Comparison of ENCODE assay signal across 20 mouse cellular contexts in the genomic region with DNA sequence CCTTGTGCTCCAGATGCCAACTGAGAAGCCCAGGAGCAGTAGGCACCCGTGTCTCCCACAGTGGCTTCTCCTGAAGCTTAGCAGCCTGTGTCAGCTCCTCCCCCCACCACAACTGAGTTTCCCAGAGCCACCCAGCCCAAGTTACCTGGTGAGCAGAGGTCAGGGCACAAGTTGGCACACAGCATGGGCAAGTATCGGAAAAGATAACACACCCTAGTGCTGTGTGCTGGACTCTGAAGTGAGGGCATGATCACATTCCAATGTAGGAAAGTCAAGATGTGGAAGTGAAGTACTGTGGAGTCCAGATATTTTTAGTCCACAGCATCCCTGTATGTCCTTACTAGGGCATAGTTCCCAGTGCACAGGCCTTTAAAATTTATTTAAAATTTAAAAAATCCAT.
A peak's percentile ranks its signal among the peaks of the same experiment; 100 is the strongest.
DNase-seq lines count a peak whose midpoint lies in the region; ATAC-seq and TF ChIP-seq lines count a peak whose summit lies in the region.
"Had no signal": no experiment of that assay in that cellular context is flagged by ENCODE, and none has a peak within 500 bp of the region (broad histone marks: within the 10 kb centered on the region; RNA-seq: fewer than 3 reads in every experiment).

No protein-coding gene starts in this region.

- H3K27ac ChIP-seq in heart, adult 2 months = no peak overlapping the region
- no peak overlapping the region for H3K27ac ChIP-seq in liver, adult 2 months (replicated peaks; ENCODE audit: insufficient read depth, low read depth, low read length)
- H3K27ac ChIP-seq in heart, embryonic 13.5 days (replicated peaks) = peak overlapping the region; percentile 71
- peak overlapping the region; percentile 88 for H3K27ac ChIP-seq in heart, postnatal 0 days (ENCODE audit: low read depth)
- H3K27ac ChIP-seq: embryonic facial prominence, embryonic 13.5 days; forebrain, embryonic 12.5 days; hindbrain, embryonic 12.5 days; hindbrain, postnatal 0 days; intestine, embryonic 15.5 days had no signal

- 0 out of 2 replicates have a peak, but pooled peaks have one; percentile 29 for TF ChIP-seq EP300 in heart, adult 2 months (IDR thresholded peaks at IDR 0.05; ENCODE audit: insufficient read depth, low read depth, low read length)
- 0 out of 2 replicates have a peak, but pooled peaks have one; percentile 70 for TF ChIP-seq EP300 in heart, postnatal 0 days (IDR thresholded peaks at IDR 0.05; ENCODE audit: low read depth)

- no peak for TF ChIP-seq CTCF in heart, adult 2 months (IDR thresholded peaks at IDR 0.05)
- no peak for TF ChIP-seq CTCF in liver, adult 2 months (IDR thresholded peaks at IDR 0.05; ENCODE audit: low read depth, low read length)
- TF ChIP-seq CTCF in heart, postnatal 0 days (IDR thresholded peaks at IDR 0.05; ENCODE audit: low read depth) = no peak

- H3K4me3 ChIP-seq in heart, adult 2 months = no peak overlapping the region
- no peak overlapping the region for H3K4me3 ChIP-seq in liver, adult 2 months (ENCODE audit: insufficient read depth, low read depth, low read length)
- H3K4me3 ChIP-seq in heart, embryonic 13.5 days = no peak overlapping the region
- H3K4me3 ChIP-seq in heart, postnatal 0 days (ENCODE audit: low read depth, low read length) = no peak overlapping the region
- H3K4me3 ChIP-seq: embryonic facial prominence, embryonic 13.5 days; forebrain, embryonic 12.5 days; hindbrain, embryonic 12.5 days; intestine, embryonic 15.5 days had no signal

- 46% methylated on average over 2 of the region's 2 CpGs for WGBS in heart, adult 2 months
- 36% methylated on average over 2 of the region's 2 CpGs for WGBS in liver, adult 2 months
- 38% methylated on average over 2 of the region's 2 CpGs for WGBS in heart, embryonic 13.5 days
- WGBS in heart, postnatal 0 days = 36% methylated on average over 2 of the region's 2 CpGs

- DNase-seq in heart, adult 2 months = no peak
- no peak for DNase-seq in heart, postnatal 25 days (ENCODE audit: low spot score)
- peak; percentile 64 for DNase-seq in liver, adult 2 months (ENCODE audit: extremely low read depth, low read depth, low spot score)
- DNase-seq in liver = no peak
- DNase-seq in heart, postnatal 0 days (ENCODE audit: low spot score) = peak; percentile 87
- no peak for DNase-seq in ovary, postnatal 10 days (ENCODE audit: low spot score)
- DNase-seq: adrenal gland, postnatal 10 days; cerebellum, adult 11 months; cerebellum, adult 9-10 months; cerebellum, postnatal 25 days; gastrocnemius, postnatal 10 days; kidney, adult 18-20 months had no signal

- no peaks in the 10 kb centered on the region; the same call in 1 of the 2 replicates for H3K36me3 ChIP-seq in heart, adult 2 months (ENCODE audit: control insufficient read depth, insufficient read depth, low read length)
- no peaks in the 10 kb centered on the region for H3K36me3 ChIP-seq in liver, adult 2 months (ENCODE audit: control insufficient read depth, insufficient read depth, low read length)
- no peaks in the 10 kb centered on the region for H3K36me3 ChIP-seq in heart, embryonic 13.5 days
- H3K36me3 ChIP-seq in heart, postnatal 0 days (replicated peaks; ENCODE audit: control insufficient read depth, insufficient read depth, low read length) = no peaks in the 10 kb centered on the region
- H3K36me3 ChIP-seq: embryonic facial prominence, embryonic 13.5 days; hindbrain, embryonic 12.5 days; intestine, embryonic 15.5 days had no signal

- ATAC-seq in heart, embryonic 13.5 days (ENCODE audit: extremely low read depth, insufficient number of reproducible peaks, low FRiP score, low TSS enrichment) = no peak
- ATAC-seq in heart, postnatal 0 days (ENCODE audit: insufficient read depth, low read depth) = peak; percentile 96
- ATAC-seq in inflammation-experienced regulatory T-cells, adult 6 months = no peak
- ATAC-seq: forebrain, embryonic 16.5 days; hindbrain, postnatal 0 days; intestine, embryonic 15.5 days had no signal

- H3K4me1 ChIP-seq in heart, adult 2 months (ENCODE audit: control insufficient read depth, insufficient read depth, low read length) = no peaks in the 10 kb centered on the region; the same call in 1 of the 2 replicates
- peaks cover 2% of the 10 kb centered on the region for H3K4me1 ChIP-seq in liver, adult 2 months (ENCODE audit: control insufficient read depth, insufficient read depth, low read length)
- H3K4me1 ChIP-seq in heart, embryonic 13.5 days = peaks cover 22% of the 10 kb centered on the region
- H3K4me1 ChIP-seq in heart, postnatal 0 days (ENCODE audit: control insufficient read depth, insufficient read depth) = peaks cover 5% of the 10 kb centered on the region
- H3K4me1 ChIP-seq: hindbrain, embryonic 12.5 days; intestine, embryonic 15.5 days had no signal

- no peaks in the 10 kb centered on the region for H3K9me3 ChIP-seq in heart, embryonic 13.5 days
- 0 out of 2 replicates have a peak, but pooled peaks cover under 1% of the 10 kb centered on the region for H3K9me3 ChIP-seq in heart, postnatal 0 days (replicated peaks; ENCODE audit: control insufficient read depth, low read length)
- H3K9me3 ChIP-seq: embryonic facial prominence, embryonic 13.5 days; forebrain, embryonic 12.5 days; hindbrain, embryonic 12.5 days; intestine, embryonic 15.5 days had no signal

- no peaks in the 10 kb centered on the region for H3K27me3 ChIP-seq in heart, adult 2 months (ENCODE audit: control insufficient read depth, insufficient read depth, low read length)
- no peaks in the 10 kb centered on the region for H3K27me3 ChIP-seq in liver, adult 2 months (ENCODE audit: control insufficient read depth, insufficient read depth, low read length)
- H3K27me3 ChIP-seq in heart, embryonic 13.5 days (replicated peaks) = no peaks in the 10 kb centered on the region
- H3K27me3 ChIP-seq in heart, postnatal 0 days (ENCODE audit: control insufficient read depth, insufficient read depth, low read length) = no peaks in the 10 kb centered on the region
- H3K27me3 ChIP-seq: embryonic facial prominence, embryonic 13.5 days; forebrain, embryonic 12.5 days; hindbrain, embryonic 12.5 days; intestine, embryonic 15.5 days had no signal

- H3K79me2 ChIP-seq in heart, adult 2 months (replicated peaks; ENCODE audit: control insufficient read depth, insufficient read depth, low read length) = no peaks in the 10 kb centered on the region
- H3K79me2 ChIP-seq in liver, adult 2 months (ENCODE audit: control insufficient read depth, insufficient read depth, low read length) = no peaks in the 10 kb centered on the region

- no peak overlapping the region for H3K9ac ChIP-seq in heart, adult 2 months (ENCODE audit: low read depth, low read length)
- no peak overlapping the region for H3K9ac ChIP-seq in liver, adult 2 months (ENCODE audit: low read depth, low read length)
- peak overlapping the region; percentile 0; the same call in 1 of the 2 replicates for H3K9ac ChIP-seq in heart, embryonic 13.5 days
- no peak overlapping the region for H3K9ac ChIP-seq in heart, postnatal 0 days (replicated peaks; ENCODE audit: low read depth, low read length)
- H3K9ac ChIP-seq: embryonic facial prominence, embryonic 13.5 days; forebrain, embryonic 12.5 days; hindbrain, embryonic 12.5 days; intestine, embryonic 15.5 days had no signal

- H3K4me2 ChIP-seq in heart, embryonic 13.5 days = peak overlapping the region; percentile 5; the same call in 1 of the 2 replicates
- no peak overlapping the region for H3K4me2 ChIP-seq in heart, postnatal 0 days (ENCODE audit: low read depth, low read length)
- H3K4me2 ChIP-seq: embryonic facial prominence, embryonic 13.5 days; forebrain, embryonic 12.5 days; hindbrain, embryonic 12.5 days; intestine, embryonic 15.5 days had no signal

- intact Hi-C loops in heart, adult 2 months (cut with DNase I) = no loop called here
- intact Hi-C loops in heart, postnatal 25 days (cut with DNase I) = no loop called here

- no peak for TF ChIP-seq POLR2A in heart, adult 2 months (IDR thresholded peaks at IDR 0.05; ENCODE audit: insufficient read depth, low read depth, low read length)
- no peak for TF ChIP-seq POLR2A in liver, adult 2 months (IDR thresholded peaks at IDR 0.05; ENCODE audit: extremely low read depth, insufficient read depth, low read length)

Comparison
In these comparisons a context has a peak if more than half of its experiments do, and no peak if none do; other contexts are left out.
1. DNase-seq: peak in liver, adult 2 months (single experiment) and heart, postnatal 0 days (single experiment); none in heart, adult 2 months (0 of 2), heart, postnatal 25 days (single experiment), liver (single experiment) and ovary, postnatal 10 days (single experiment).
2. H3K27ac ChIP-seq: peak in heart, embryonic 13.5 days (single experiment) and heart, postnatal 0 days (single experiment); none in heart, adult 2 months (single experiment) and liver, adult 2 months (single experiment).